Mouse (Mus musculus) liver, postnatal 0 days (tissue): ENCODE data around the gene Mllt1. TPM values are rescaled to one million over a fixed set of nuclear protein-coding genes. Genes with fewer than 3 reads are reported as not detected.
A peak's percentile ranks its signal among the peaks of the same experiment; 100 is the strongest.

ENCODE experiments used
- ATAC-seq: fragments of 200-750 bp; cut with Nextera tagmentation; 2 replicates; pipeline ENCODE4 v1.8.0; 2017; ENCODE audit warnings: mild to moderate bottlenecking, moderate library complexity
- DNase-seq: peaks from one replicate; pipeline ENCODE4 v3.0.0-alpha.2; 2016
- H3K27ac ChIP-seq: fragments of 300-500 bp; sonication (generic); 2 replicates; pipeline ENCODE4 v1.5.1; 2014; ENCODE audit warnings: antibody characterized with exemption, moderate library complexity, mild to moderate bottlenecking, low read depth
- H3K27me3 ChIP-seq: fragments of 300-500 bp; sonication (generic); 2 replicates; pipeline ENCODE4 v1.6.1; 2014; ENCODE audit warnings: low read length, control low read depth, mixed read lengths; ENCODE audit not compliant: insufficient read depth
- H3K36me3 ChIP-seq: fragments of 300-500 bp; sonication (generic); replicated peaks from 2 replicates; pipeline ENCODE4 v1.6.1; 2014; ENCODE audit warnings: mild to moderate bottlenecking, control low read depth, low read length, moderate library complexity, mixed read lengths; ENCODE audit not compliant: insufficient read depth
- H3K4me1 ChIP-seq: fragments of 300-500 bp; sonication (generic); 2 replicates; pipeline ENCODE4 v1.6.1; 2014; ENCODE audit warnings: antibody characterized with exemption, mild to moderate bottlenecking, control low read depth; ENCODE audit not compliant: insufficient read depth
- H3K4me2 ChIP-seq: fragments of 300-500 bp; sonication (generic); 2 replicates; pipeline ENCODE4 v1.6.1; 2014; ENCODE audit warnings: low read depth, mild to moderate bottlenecking, low read length, moderate library complexity, mixed read lengths
- H3K4me3 ChIP-seq: fragments of 300-500 bp; sonication (generic); 2 replicates; pipeline ENCODE4 v1.5.1; 2014; ENCODE audit warnings: low read depth, low read length
- H3K9ac ChIP-seq: fragments of 300-500 bp; sonication (generic); replicated peaks from 2 replicates; pipeline ENCODE4 v1.6.1; 2014; ENCODE audit warnings: mild to moderate bottlenecking, moderate library complexity
- H3K9me3 ChIP-seq: fragments of 300-500 bp; sonication (generic); 2 replicates; pipeline ENCODE4 v1.6.1; 2016; ENCODE audit warnings: mild to moderate bottlenecking, control low read depth, low read length, mixed read lengths
- CTCF ChIP-seq: sonication (generic); IDR thresholded peaks from 2 replicates; pipeline ENCODE4 v1.5.1; 2016; ENCODE audit warnings: antibody characterized with exemption, low read depth
- EP300 ChIP-seq: IDR thresholded peaks from 2 replicates; pipeline ENCODE4 v1.6.1; 2016; ENCODE audit warnings: antibody characterized with exemption, low read depth, mild to moderate bottlenecking
- WGBS: fragments of 180-500 bp; shearing (Covaris S2); extraction: QIAGEN DNeasy Blood & Tissue Kit; methylation state at CpG from one replicate; pipeline ENCODE4 v1.1.7; 2014; ENCODE audit not compliant: insufficient replicate concordance; 5-methylcytosine and 5-hydroxymethylcytosine counted together
- polyA plus RNA-seq: library from polyadenylated mRNA; unstranded; fragments of >200 nt; fragmentation: Nextera tagmentation; extraction: Ambion mirVana; gene quantifications from 2 replicates; pipeline ENCODE4 v1.2.1, GENCODE M21; 2015

Mllt1 gene
- polyA plus RNA-seq, 1 experiment from 2014 or later = 4.6 TPM

- no peaks in the 10 kb centered on the region for H3K4me1 ChIP-seq
- H3K27me3 ChIP-seq = no peaks in the 10 kb centered on the region
- 66% methylated on average over 15 of the region's 15 CpGs for WGBS
- H3K4me2 ChIP-seq = no peak overlapping the region
- H3K9me3 ChIP-seq = 0 out of 2 replicates have a peak, but pooled peaks cover 4% of the 10 kb centered on the region
- TF ChIP-seq CTCF (no peak), EP300 (no peak)
- H3K9ac ChIP-seq = no peak overlapping the region
- H3K27ac ChIP-seq = no peak overlapping the region
- DNase-seq = no peak
- no peak overlapping the region for H3K4me3 ChIP-seq
- ATAC-seq = no peak
- no peaks in the 10 kb centered on the region for H3K36me3 ChIP-seq
Observed at GRCm38 (mm10) chr17:56870287-56870953, 64.8 kb downstream of the Mllt1 start.

GRCm38 (mm10) chr17:56869481-56869977 lies 65.7 kb downstream of the Mllt1 start:
- H3K36me3 ChIP-seq = no peaks in the 10 kb centered on the region
- TF ChIP-seq CTCF (no peak), EP300 (no peak)
- 0 out of 2 replicates have a peak, but pooled peaks cover 4% of the 10 kb centered on the region for H3K9me3 ChIP-seq
- H3K9ac ChIP-seq = no peak overlapping the region
- no peaks in the 10 kb centered on the region for H3K27me3 ChIP-seq
- H3K4me3 ChIP-seq = no peak overlapping the region
- DNase-seq (no peak), ATAC-seq (no peak)
- no peak overlapping the region for H3K27ac ChIP-seq
- H3K4me2 ChIP-seq = no peak overlapping the region
- no peaks in the 10 kb centered on the region for H3K4me1 ChIP-seq
- 84% methylated on average over 9 of the region's 9 CpGs for WGBS

GRCm38 (mm10) chr17:56866071-56866470 lies 69.1 kb downstream of the Mllt1 start:
- no peaks in the 10 kb centered on the region for H3K4me1 ChIP-seq
- H3K4me3 ChIP-seq = no peak overlapping the region
- no peak for DNase-seq
- no peak for ATAC-seq
- 0 out of 2 replicates have a peak, but pooled peaks cover 4% of the 10 kb centered on the region for H3K9me3 ChIP-seq
- H3K27ac ChIP-seq = no peak overlapping the region
- WGBS = 78% methylated on average over 7 of the region's 7 CpGs
- TF ChIP-seq CTCF (no peak), EP300 (no peak)
- H3K27me3 ChIP-seq = no peaks in the 10 kb centered on the region
- H3K4me2 ChIP-seq = no peak overlapping the region
- no peak overlapping the region for H3K9ac ChIP-seq
- H3K36me3 ChIP-seq = no peaks in the 10 kb centered on the region

GRCm38 (mm10) chr17:56861197-56861596 lies 74.0 kb downstream of the Mllt1 start:
- Histone ChIP-seq H3K4me3 (no peak overlapping the region), H3K9ac (no peak overlapping the region), H3K4me1 (no peaks in the 10 kb centered on the region), H3K9me3 (no peaks in the 10 kb centered on the region), H3K27me3 (no peaks in the 10 kb centered on the region), H3K27ac (no peak overlapping the region), H3K4me2 (no peak overlapping the region), H3K36me3 (no peaks in the 10 kb centered on the region)
- WGBS = 27% methylated on average over 3 of the region's 3 CpGs
- no peak for TF ChIP-seq CTCF
- no peak for TF ChIP-seq EP300
- ATAC-seq (peak; percentile 59), DNase-seq (peak; percentile 71)

- Histone ChIP-seq H3K36me3 (no peaks in the 10 kb centered on the region), H3K4me1 (no peaks in the 10 kb centered on the region), H3K9ac (no peak overlapping the region), H3K9me3 (no peaks in the 10 kb centered on the region), H3K27ac (no peak overlapping the region), H3K4me3 (no peak overlapping the region), H3K27me3 (no peaks in the 10 kb centered on the region), H3K4me2 (no peak overlapping the region)
- WGBS = 43% methylated on average over 7 of the region's 7 CpGs
- TF ChIP-seq CTCF (no peak), EP300 (no peak)
- no peak for ATAC-seq
- DNase-seq = no peak
Observed at GRCm38 (mm10) chr17:56858922-56859321, 76.3 kb downstream of the Mllt1 start.

DNA sequence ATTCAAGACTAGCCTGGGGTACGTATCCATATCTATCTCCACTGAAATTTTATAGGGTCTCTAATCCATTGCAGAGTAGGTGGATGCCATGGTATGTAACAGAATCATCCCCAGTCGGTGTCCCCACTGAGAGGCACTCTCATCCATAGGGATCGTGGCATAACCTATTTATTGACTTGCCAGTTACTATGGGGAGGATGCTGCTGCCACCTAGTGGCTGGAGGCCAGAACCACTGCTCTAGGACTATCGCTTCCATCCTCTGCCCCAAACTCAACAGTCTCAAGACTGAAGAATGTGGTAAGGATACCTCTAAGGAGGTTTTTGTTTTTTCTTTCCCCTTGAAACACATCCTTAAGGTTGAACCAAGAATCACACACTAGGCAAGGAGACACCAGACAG lies 77.0 kb downstream of the Mllt1 start:
- 48% methylated on average over 4 of the region's 4 CpGs for WGBS
- Histone ChIP-seq H3K4me2 (no peak overlapping the region), H3K36me3 (no peaks in the 10 kb centered on the region), H3K4me1 (no peaks in the 10 kb centered on the region), H3K27me3 (no peaks in the 10 kb centered on the region), H3K27ac (no peak overlapping the region), H3K9ac (no peak overlapping the region), H3K9me3 (no peaks in the 10 kb centered on the region), H3K4me3 (no peak overlapping the region)
- ATAC-seq (0 out of 2 replicates have a peak, but pooled peaks have one; percentile 41), DNase-seq (peak; percentile 82)
- TF ChIP-seq EP300 = no peak
- TF ChIP-seq CTCF = peak; percentile 95
